Mouse (Mus musculus) neural tube, embryonic 11.5 days (tissue): ENCODE measurements at regions not wholly inside any gene's neighbourhood (a gene's known extent, or its start where the extent isn't known, plus 50 kb on each side); places are given as distances from the start of the nearest gene placed in this dataset.

ENCODE experiments used
- ATAC-seq: fragments of 200-750 bp; cut with Nextera tagmentation; 2 replicates; pipeline ENCODE4 v1.8.0; 2017; ENCODE audit warnings: moderate number of reproducible peaks, mild to moderate bottlenecking, moderate TSS enrichment, moderate library complexity; ENCODE audit not compliant: insufficient read depth, low FRiP score, low TSS enrichment
- DNase-seq: peaks from one replicate; pipeline ENCODE4 v3.0.0-alpha.2; 2015; ENCODE audit warnings: low spot score
- H3K27ac ChIP-seq: fragments of 300-500 bp; sonication (generic); 2 replicates; pipeline ENCODE4 v1.5.1; 2014; ENCODE audit warnings: low read depth, mild to moderate bottlenecking, low read length
- H3K27me3 ChIP-seq: fragments of 300-500 bp; sonication (generic); 2 replicates; pipeline ENCODE4 v1.6.1; 2014; ENCODE audit warnings: mild to moderate bottlenecking, low read length, mixed read lengths; ENCODE audit not compliant: control insufficient read depth, insufficient read depth
- H3K36me3 ChIP-seq: fragments of 300-500 bp; sonication (generic); 2 replicates; pipeline ENCODE4 v1.6.1; 2014; ENCODE audit warnings: mild to moderate bottlenecking, low read length, moderate library complexity, mixed read lengths; ENCODE audit not compliant: control insufficient read depth, insufficient read depth
- H3K4me1 ChIP-seq: fragments of 300-500 bp; sonication (generic); 2 replicates; pipeline ENCODE4 v1.6.1; 2014; ENCODE audit warnings: low read length, mixed read lengths; ENCODE audit not compliant: control insufficient read depth, insufficient read depth
- H3K4me2 ChIP-seq: fragments of 300-500 bp; sonication (generic); 2 replicates; pipeline ENCODE4 v1.6.1; 2014; ENCODE audit warnings: low read depth, mild to moderate bottlenecking, moderate library complexity
- H3K4me3 ChIP-seq: fragments of 300-500 bp; sonication (generic); 2 replicates; pipeline ENCODE4 v1.5.1; 2014; ENCODE audit warnings: low read depth, low read length
- H3K9ac ChIP-seq: fragments of 300-500 bp; sonication (generic); 2 replicates; pipeline ENCODE4 v1.6.1; 2014; ENCODE audit warnings: mild to moderate bottlenecking, low read length
- H3K9me3 ChIP-seq: fragments of 300-500 bp; sonication (generic); 2 replicates; pipeline ENCODE4 v1.6.1; 2016; ENCODE audit warnings: low read length; ENCODE audit not compliant: control insufficient read depth
- WGBS: fragments of 180-500 bp; shearing (Covaris S2); extraction: QIAGEN DNeasy Blood & Tissue Kit; methylation state at CpG from one replicate; pipeline ENCODE4 v1.1.7; 2014; 5-methylcytosine and 5-hydroxymethylcytosine counted together

- H3K36me3 ChIP-seq: no peaks in the 10 kb centered on the region
- H3K4me3 ChIP-seq: no peak overlapping the region
- no peak overlapping the region for H3K27ac ChIP-seq
- no peaks in the 10 kb centered on the region for H3K27me3 ChIP-seq
- no peak overlapping the region for H3K9ac ChIP-seq
- WGBS: 67% methylated on average over 5 of the region's 5 CpGs
- H3K9me3 ChIP-seq: no peaks in the 10 kb centered on the region
- DNase-seq (peak; percentile 28), ATAC-seq (no peak)
- H3K4me1 ChIP-seq: peaks cover 3% of the 10 kb centered on the region; the same call in 1 of the 2 replicates
- no peak overlapping the region for H3K4me2 ChIP-seq
Observed at GRCm38 (mm10) chr1:73857497-73857896, 266.8 kb downstream of the Tns1 start.

- Histone ChIP-seq H3K9me3 (no peaks in the 10 kb centered on the region), H3K27ac (no peak overlapping the region), H3K4me2 (no peak overlapping the region), H3K27me3 (no peaks in the 10 kb centered on the region), H3K4me3 (no peak overlapping the region), H3K36me3 (no peaks in the 10 kb centered on the region), H3K4me1 (no peaks in the 10 kb centered on the region), H3K9ac (no peak overlapping the region)
- WGBS: 90% methylated on average over 7 of the region's 7 CpGs
- DNase-seq: no peak
- no peak for ATAC-seq
Observed at GRCm38 (mm10) chr1:73856811-73857210, 267.4 kb downstream of the Tns1 start.

GRCm38 (mm10) chr1:73855306-73855705, 268.9 kb downstream of the Tns1 start:
- no peak for DNase-seq
- Histone ChIP-seq H3K9ac (no peak overlapping the region), H3K9me3 (no peaks in the 10 kb centered on the region), H3K4me3 (no peak overlapping the region), H3K27ac (no peak overlapping the region), H3K4me1 (no peaks in the 10 kb centered on the region), H3K4me2 (no peak overlapping the region), H3K36me3 (no peaks in the 10 kb centered on the region), H3K27me3 (no peaks in the 10 kb centered on the region)
- no peak for ATAC-seq
- 87% methylated on average over 4 of the region's 4 CpGs for WGBS

- DNase-seq: peak; percentile 25
- Histone ChIP-seq H3K4me2 (no peak overlapping the region), H3K27me3 (no peaks in the 10 kb centered on the region), H3K4me1 (no peaks in the 10 kb centered on the region), H3K4me3 (no peak overlapping the region), H3K9me3 (no peaks in the 10 kb centered on the region), H3K27ac (no peak overlapping the region), H3K36me3 (no peaks in the 10 kb centered on the region), H3K9ac (no peak overlapping the region)
- no peak for ATAC-seq
- WGBS: 85% methylated on average over 11 of the region's 11 CpGs
Observed at GRCm38 (mm10) chr1:73853851-73854250, 270.4 kb downstream of the Tns1 start.

- ATAC-seq (peak; percentile 86), DNase-seq (peak; percentile 23)
- H3K4me2 ChIP-seq: no peak overlapping the region
- H3K4me1 ChIP-seq: no peaks in the 10 kb centered on the region
- H3K9me3 ChIP-seq: no peaks in the 10 kb centered on the region
- no peaks in the 10 kb centered on the region for H3K36me3 ChIP-seq
- 65% methylated on average over 11 of the region's 11 CpGs for WGBS
- no peaks in the 10 kb centered on the region for H3K27me3 ChIP-seq
- H3K9ac ChIP-seq: no peak overlapping the region
- peak overlapping the region; percentile 45; the same call in 1 of the 2 replicates for H3K27ac ChIP-seq
- no peak overlapping the region for H3K4me3 ChIP-seq
Observed at GRCm38 (mm10) chr1:73850173-73851014, 273.9 kb downstream of the Tns1 start.

GRCm38 (mm10) chr1:73848370-73848769, 275.9 kb downstream of the Tns1 start:
- H3K27me3 ChIP-seq: no peaks in the 10 kb centered on the region
- H3K4me2 ChIP-seq: no peak overlapping the region
- H3K4me3 ChIP-seq: no peak overlapping the region
- H3K4me1 ChIP-seq: no peaks in the 10 kb centered on the region
- DNase-seq: no peak
- no peaks in the 10 kb centered on the region for H3K9me3 ChIP-seq
- no peak overlapping the region for H3K9ac ChIP-seq
- ATAC-seq: no peak
- H3K36me3 ChIP-seq: no peaks in the 10 kb centered on the region
- no peak overlapping the region for H3K27ac ChIP-seq
- 77% methylated on average over 3 of the region's 3 CpGs for WGBS

GRCm38 (mm10) chr1:73847126-73847525, 277.1 kb downstream of the Tns1 start:
- Histone ChIP-seq H3K4me2 (no peak overlapping the region), H3K27ac (no peak overlapping the region), H3K4me1 (no peaks in the 10 kb centered on the region), H3K9me3 (no peaks in the 10 kb centered on the region), H3K9ac (no peak overlapping the region), H3K36me3 (no peaks in the 10 kb centered on the region), H3K4me3 (no peak overlapping the region), H3K27me3 (no peaks in the 10 kb centered on the region)
- ATAC-seq (no peak), DNase-seq (no peak)
- 71% methylated on average over 3 of the region's 3 CpGs for WGBS

GRCm38 (mm10) chr1:73845115-73845514, 279.1 kb downstream of the Tns1 start:
- H3K9ac ChIP-seq: no peak overlapping the region
- WGBS: 73% methylated on average over 5 of the region's 5 CpGs
- H3K27me3 ChIP-seq: no peaks in the 10 kb centered on the region
- H3K4me3 ChIP-seq: no peak overlapping the region
- DNase-seq (no peak), ATAC-seq (no peak)
- H3K4me1 ChIP-seq: no peaks in the 10 kb centered on the region
- no peaks in the 10 kb centered on the region for H3K9me3 ChIP-seq
- H3K27ac ChIP-seq: no peak overlapping the region
- no peaks in the 10 kb centered on the region for H3K36me3 ChIP-seq
- H3K4me2 ChIP-seq: no peak overlapping the region

GRCm38 (mm10) chr1:73844574-73844973, 279.7 kb downstream of the Tns1 start:
- Histone ChIP-seq H3K27ac (no peak overlapping the region), H3K4me3 (no peak overlapping the region), H3K27me3 (no peaks in the 10 kb centered on the region), H3K36me3 (no peaks in the 10 kb centered on the region), H3K4me2 (no peak overlapping the region), H3K9me3 (no peaks in the 10 kb centered on the region), H3K4me1 (no peaks in the 10 kb centered on the region), H3K9ac (no peak overlapping the region)
- ATAC-seq (no peak), DNase-seq (no peak)
- WGBS: 71% methylated on average over 3 of the region's 3 CpGs
